Mouse (Mus musculus): Measurements from ENCODE around the gene Fkbp5. TPM values are rescaled to one million over a fixed set of nuclear protein-coding genes. Genes with fewer than 3 reads are reported as not detected.
"Not testable (repeated sequence)": the region's sequence is repeated elsewhere in the genome, so short reads cannot be mapped to it uniquely, and the experiment has no call there.

Gene Fkbp5
- total RNA-seq (2021), result 10 to 100 TPM; 46.4 to 53.2 TPM

- intact Hi-C loops (cut with DNase I), result no loop called here
Observed at GRCm38 (mm10) chr17:28517441-28517955, at the start of gene Fkbp5. TSS of gene Fkbp5 (minus strand) at chr17:28517527.

GRCm38 (mm10) chr17:28565181-28565580 lies 47.9 kb upstream of the Fkbp5 start:
- intact Hi-C loops (cut with DNase I), result no loop called here

More at GRCm38 (mm10) chr17:28517441-28517955, at the start of gene Fkbp5:
- DNase-seq (ENCODE audit: low spot score in 2 of 2), result peak in 1 of 2 experiments; percentile 69

GRCm38 (mm10) chr17:28561613-28562012 lies 44.3 kb upstream of the Fkbp5 start:
- no peak for DNase-seq (ENCODE audit: low spot score in 2 of 2)
- intact Hi-C loops (cut with DNase I), result no loop called here

More at GRCm38 (mm10) chr17:28565181-28565580, 47.9 kb upstream of the Fkbp5 start:
- DNase-seq (ENCODE audit: low spot score in 2 of 2), result no peak

- intact Hi-C loops (cut with DNase I), result no loop called here
- no peak for DNase-seq (ENCODE audit: low spot score in 2 of 2)
Observed at GRCm38 (mm10) chr17:28560598-28560997, 43.3 kb upstream of the Fkbp5 start, which contains the start of gene Clps. TSS of gene Clps (minus strand) at chr17:28560766.

GRCm38 (mm10) chr17:28557772-28558171 lies 40.4 kb upstream of the Fkbp5 start:
- DNase-seq (ENCODE audit: low spot score in 2 of 2), result no peak
- intact Hi-C loops (cut with DNase I), result no loop called here

GRCm38 (mm10) chr17:28556635-28557396 lies 39.5 kb upstream of the Fkbp5 start:
- intact Hi-C loops (cut with DNase I), result no loop called here
- no peak for DNase-seq (ENCODE audit: low spot score in 2 of 2)

GRCm38 (mm10) chr17:28554021-28554420 lies 36.7 kb upstream of the Fkbp5 start:
- DNase-seq (ENCODE audit: low spot score in 2 of 2); intact Hi-C loops (cut with DNase I): not testable (repeated sequence)

- intact Hi-C loops (cut with DNase I), result no loop called here
- DNase-seq (ENCODE audit: low spot score in 2 of 2), result peak; percentile 42 to 78
Observed at GRCm38 (mm10) chr17:28553040-28553793, 35.9 kb upstream of the Fkbp5 start.

GRCm38 (mm10) chr17:28549111-28549510 lies 31.8 kb upstream of the Fkbp5 start, which contains the start of gene Clpsl2:
TSS of gene Clpsl2 (plus strand) at chr17:28549411.
- intact Hi-C loops (cut with DNase I), result no loop called here
- no peak for DNase-seq (ENCODE audit: low spot score in 2 of 2)

- no peak for DNase-seq (ENCODE audit: low spot score in 2 of 2)
- intact Hi-C loops (cut with DNase I), result no loop called here
Observed at GRCm38 (mm10) chr17:28548550-28548949, 31.2 kb upstream of the Fkbp5 start.

GRCm38 (mm10) chr17:28546925-28547324 lies 29.6 kb upstream of the Fkbp5 start:
- DNase-seq (ENCODE audit: low spot score in 2 of 2), result no peak
- intact Hi-C loops (cut with DNase I), result no loop called here

GRCm38 (mm10) chr17:28537881-28538280 lies 20.6 kb upstream of the Fkbp5 start:
- intact Hi-C loops (cut with DNase I), result no loop called here
- DNase-seq (ENCODE audit: low spot score in 2 of 2), result no peak

GRCm38 (mm10) chr17:28533327-28533726 lies 16.0 kb upstream of the Fkbp5 start:
- DNase-seq (ENCODE audit: low spot score in 2 of 2), result no peak
- intact Hi-C loops (cut with DNase I), result no loop called here

GRCm38 (mm10) chr17:28532557-28532956 lies 15.2 kb upstream of the Fkbp5 start:
- intact Hi-C loops (cut with DNase I), result no loop called here
- no peak for DNase-seq (ENCODE audit: low spot score in 2 of 2)

GRCm38 (mm10) chr17:28531946-28532345 lies 14.6 kb upstream of the Fkbp5 start:
- intact Hi-C loops (cut with DNase I), result no loop called here
- DNase-seq (ENCODE audit: low spot score in 2 of 2), result no peak

- no peak for DNase-seq (ENCODE audit: low spot score in 2 of 2)
- intact Hi-C loops (cut with DNase I), result no loop called here
Observed at GRCm38 (mm10) chr17:28530506-28530905, 13.2 kb upstream of the Fkbp5 start, which contains the start of gene Armc12. TSS of gene Armc12 (plus strand) at chr17:28530806.

GRCm38 (mm10) chr17:28529116-28529515 lies 11.8 kb upstream of the Fkbp5 start:
- intact Hi-C loops (cut with DNase I), result loop anchor here (2.0 kb wide), 1 partner anchor 142 kb away; no protein-coding TSS in a partner anchor
- DNase-seq (ENCODE audit: low spot score in 2 of 2), result no peak

- intact Hi-C loops (cut with DNase I), result loop anchor here (1.0 to 2.0 kb wide), 2 partner anchors 121 to 141 kb away; no protein-coding TSS in a partner anchor
- DNase-seq (ENCODE audit: low spot score in 2 of 2), result peak; percentile 87 to 88
Observed at GRCm38 (mm10) chr17:28528043-28528351, 10.7 kb upstream of the Fkbp5 start.

- no peak for DNase-seq (ENCODE audit: low spot score in 2 of 2)
- intact Hi-C loops (cut with DNase I), result loop anchor here (1.0 to 2.0 kb wide), 2 partner anchors 120 to 141 kb away; no protein-coding TSS in a partner anchor
Observed at GRCm38 (mm10) chr17:28527184-28528042, 10.1 kb upstream of the Fkbp5 start.
